In genomic region chr16:70476161-70476560, GRCm38 (mm10) we compare ENCODE assay signal across 21 mouse cellular contexts.
DNase-seq lines count a peak whose midpoint lies in the region; ATAC-seq and TF ChIP-seq lines count a peak whose summit lies in the region.
"Had no signal": no experiment of that assay in that cellular context is flagged by ENCODE, and none has a peak within 500 bp of the region (broad histone marks: within the 10 kb centered on the region; RNA-seq: fewer than 3 reads in every experiment).

No protein-coding gene starts in this region.

- H3K9ac ChIP-seq in kidney, embryonic 15.5 days: no peak overlapping the region
- no peak overlapping the region for H3K9ac ChIP-seq in kidney, postnatal 0 days (ENCODE audit: low read depth, low read length)
- H3K9ac ChIP-seq: embryonic facial prominence, embryonic 13.5 days; embryonic facial prominence, embryonic 15.5 days; forebrain, embryonic 12.5 days had no signal

- no peaks in the 10 kb centered on the region for H3K9me3 ChIP-seq in kidney, embryonic 15.5 days (replicated peaks)
- H3K9me3 ChIP-seq in kidney, postnatal 0 days (replicated peaks; ENCODE audit: low read length): no peaks in the 10 kb centered on the region
- H3K9me3 ChIP-seq: embryonic facial prominence, embryonic 13.5 days; embryonic facial prominence, embryonic 15.5 days; forebrain, embryonic 10.5 days; forebrain, embryonic 12.5 days had no signal

- no peaks in the 10 kb centered on the region for H3K27me3 ChIP-seq in kidney, embryonic 15.5 days
- H3K27me3 ChIP-seq in kidney, postnatal 0 days (ENCODE audit: insufficient read depth, low read length): no peaks in the 10 kb centered on the region
- H3K27me3 ChIP-seq: embryonic facial prominence, embryonic 13.5 days; embryonic facial prominence, embryonic 15.5 days; forebrain, embryonic 12.5 days had no signal

- TF ChIP-seq CTCF in kidney, postnatal 0 days (IDR thresholded peaks at IDR 0.05; ENCODE audit: low read depth): no peak

- H3K4me2 ChIP-seq in kidney, embryonic 15.5 days: no peak overlapping the region
- no peak overlapping the region for H3K4me2 ChIP-seq in kidney, postnatal 0 days (ENCODE audit: low read length)
- H3K4me2 ChIP-seq: embryonic facial prominence, embryonic 13.5 days; embryonic facial prominence, embryonic 15.5 days; forebrain, embryonic 12.5 days had no signal

- H3K4me1 ChIP-seq in kidney, embryonic 15.5 days: no peaks in the 10 kb centered on the region
- no peaks in the 10 kb centered on the region for H3K4me1 ChIP-seq in kidney, postnatal 0 days (replicated peaks; ENCODE audit: insufficient read depth, low read length)
- H3K4me1 ChIP-seq: embryonic facial prominence, embryonic 13.5 days; embryonic facial prominence, embryonic 15.5 days; forebrain, embryonic 10.5 days; forebrain, embryonic 12.5 days had no signal

- H3K4me3 ChIP-seq in kidney, embryonic 15.5 days (replicated peaks): no peak overlapping the region
- H3K4me3 ChIP-seq in kidney, postnatal 0 days (replicated peaks; ENCODE audit: low read depth, low read length): no peak overlapping the region
- H3K4me3 ChIP-seq: embryonic facial prominence, embryonic 13.5 days; embryonic facial prominence, embryonic 15.5 days; erythroblast, embryonic 14.5 days; forebrain, embryonic 10.5 days; forebrain, embryonic 12.5 days had no signal

- 25% methylated on average over 4 of the region's 4 CpGs for WGBS in kidney, embryonic 15.5 days
- 23% methylated on average over 4 of the region's 4 CpGs for WGBS in kidney, postnatal 0 days

- DNase-seq in kidney, postnatal 36 days: no peak
- DNase-seq in kidney, postnatal 0 days (ENCODE audit: low spot score): peak; percentile 73
- DNase-seq in kidney, postnatal 25 days: no peak
- DNase-seq: adrenal gland, adult 2 months; adrenal gland, postnatal 10 days; adrenal gland, postnatal 25 days; cerebellum, adult 11 months; cerebellum, adult 18-20 months; cerebellum, adult 8-10 months; cerebellum, adult 9-11 months; cerebellum, postnatal 14 days; cerebellum, postnatal 36 days; embryo, embryonic 11 days had no signal

- H3K36me3 ChIP-seq in kidney, embryonic 15.5 days: no peaks in the 10 kb centered on the region
- H3K36me3 ChIP-seq in kidney, postnatal 0 days (ENCODE audit: insufficient read depth, low read length): no peaks in the 10 kb centered on the region
- H3K36me3 ChIP-seq: embryonic facial prominence, embryonic 13.5 days; embryonic facial prominence, embryonic 15.5 days; forebrain, embryonic 10.5 days; forebrain, embryonic 12.5 days had no signal

- H3K27ac ChIP-seq in kidney, embryonic 15.5 days: 0 out of 2 replicates have a peak overlapping the region, but pooled peaks have one; percentile 32
- H3K27ac ChIP-seq in kidney, postnatal 0 days: no peak overlapping the region
- H3K27ac ChIP-seq: embryonic facial prominence, embryonic 13.5 days; embryonic facial prominence, embryonic 15.5 days; forebrain, embryonic 10.5 days; forebrain, embryonic 12.5 days had no signal

- peak; percentile 79 for ATAC-seq in kidney, embryonic 15.5 days (replicated peaks; ENCODE audit: low FRiP score)
- no peak for ATAC-seq in kidney, postnatal 0 days (replicated peaks; ENCODE audit: low FRiP score, low read depth)
- ATAC-seq: forebrain, embryonic 14.5 days; forebrain, embryonic 16.5 days had no signal
